Mouse (Mus musculus) ovary, postnatal 10 days (tissue): ENCODE data around the gene Ccdc60.

ENCODE experiments used
- DNase-seq: peaks from one replicate; pipeline ENCODE4 v3.0.0; 2022; ENCODE audit warnings: low spot score

Gene Ccdc60

DNA sequence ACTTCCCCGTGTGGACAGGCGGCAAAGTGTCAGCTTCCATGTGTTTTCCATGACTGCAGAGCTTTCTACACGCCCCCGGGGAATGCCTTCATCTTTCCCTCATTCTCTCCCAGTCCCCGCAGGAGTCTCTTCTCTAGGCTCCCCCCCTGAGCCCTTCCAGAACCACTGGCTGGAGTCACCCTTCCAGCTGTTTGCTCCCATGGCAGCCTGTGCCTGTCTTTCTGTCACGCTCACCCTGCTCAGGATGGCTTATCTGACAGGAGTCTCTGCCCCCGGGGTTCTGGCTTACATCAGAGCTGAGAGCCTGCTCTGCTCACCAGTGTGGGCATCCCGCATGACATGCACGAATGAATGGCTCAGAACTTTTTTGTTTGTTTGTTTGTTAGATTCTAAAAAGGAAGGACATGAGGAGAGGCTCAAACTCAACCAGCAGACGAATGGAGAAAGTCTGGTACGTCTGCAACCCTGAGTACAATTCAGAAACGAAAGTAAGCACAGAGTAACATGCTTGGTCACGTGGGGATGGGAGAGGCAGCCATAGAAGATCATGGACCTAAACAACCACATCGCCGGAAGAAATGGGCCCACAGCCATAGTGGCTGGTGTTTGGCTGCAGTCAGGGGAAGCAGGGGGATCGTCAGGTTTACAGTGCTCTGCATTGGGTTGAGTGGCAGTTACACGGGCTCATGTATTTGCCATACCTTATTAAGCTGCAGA, 17.1 kb downstream of the Ccdc60 start:
- no peak for DNase-seq

DNA sequence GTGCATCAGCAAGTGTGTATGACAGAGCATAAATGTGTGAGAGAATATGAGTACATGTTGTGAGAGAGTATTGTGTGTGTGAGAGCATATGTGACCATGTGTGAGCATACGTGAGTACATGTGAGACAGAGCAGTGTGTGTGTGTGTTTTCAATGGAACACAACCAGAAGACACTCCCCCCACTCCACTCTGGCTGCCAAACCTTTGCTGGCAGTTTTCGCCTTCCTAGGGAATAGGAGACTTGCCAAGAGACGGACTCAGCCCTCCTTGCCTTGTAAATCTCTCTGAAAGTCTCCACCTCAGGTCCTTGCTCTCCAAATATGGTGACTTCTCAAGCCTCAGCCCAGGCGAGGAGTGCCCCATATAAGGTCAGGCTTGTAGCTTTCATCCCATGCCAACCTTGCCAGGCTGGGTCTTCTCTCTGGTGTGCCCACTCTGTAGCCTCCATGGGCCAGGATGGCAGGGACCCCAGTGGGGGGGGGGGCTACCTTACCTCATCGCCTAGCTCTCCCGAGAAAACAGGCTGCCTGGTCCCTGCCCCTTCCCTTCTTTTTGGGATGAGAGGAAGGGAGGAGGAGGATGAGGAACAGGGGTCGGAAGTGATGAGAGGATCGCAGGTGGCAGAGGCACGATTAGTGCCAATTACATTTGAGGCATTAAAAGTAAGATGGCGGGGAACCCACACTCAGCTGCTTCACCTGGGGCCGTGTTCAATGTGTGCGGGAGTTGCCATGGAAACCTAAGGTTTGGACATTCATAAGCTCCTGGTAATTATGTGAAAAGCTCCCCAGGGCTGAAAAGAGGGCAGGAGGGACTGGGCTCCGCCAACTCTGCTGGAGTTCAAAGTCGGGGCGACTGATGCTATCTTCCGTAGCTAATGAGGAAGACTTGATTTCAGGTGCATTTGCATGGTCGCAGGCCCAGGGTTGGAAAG, 19.3 kb downstream of the Ccdc60 start:
- no peak for DNase-seq

- DNase-seq, result no peak
These were observed 26.1 kb downstream of the Ccdc60 start for GRCm38 (mm10) chr5:116262689-116263088.

DNA sequence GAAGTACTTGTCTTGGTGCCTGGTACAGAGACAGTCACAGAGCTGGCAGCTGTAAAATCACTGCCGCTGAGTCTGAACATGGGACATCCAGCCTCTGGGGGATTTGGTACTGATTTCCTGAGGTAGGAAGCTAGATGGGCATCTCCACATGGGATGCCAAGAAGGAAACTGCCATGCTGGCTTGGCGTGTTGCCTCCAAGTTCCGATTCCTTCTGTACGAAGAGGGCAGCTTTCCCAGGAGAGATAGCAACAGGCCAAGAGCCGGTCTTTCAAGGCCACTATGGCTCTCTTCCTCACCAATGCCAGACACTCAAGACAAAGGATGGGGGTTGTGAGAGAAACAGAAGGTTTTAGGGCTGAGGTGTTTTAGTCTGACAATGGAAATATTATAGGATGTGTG, 26.8 kb downstream of the Ccdc60 start:
- no peak for DNase-seq

GRCm38 (mm10) chr5:116260356-116260755, 28.4 kb downstream of the Ccdc60 start:
- DNase-seq, result no peak

DNA sequence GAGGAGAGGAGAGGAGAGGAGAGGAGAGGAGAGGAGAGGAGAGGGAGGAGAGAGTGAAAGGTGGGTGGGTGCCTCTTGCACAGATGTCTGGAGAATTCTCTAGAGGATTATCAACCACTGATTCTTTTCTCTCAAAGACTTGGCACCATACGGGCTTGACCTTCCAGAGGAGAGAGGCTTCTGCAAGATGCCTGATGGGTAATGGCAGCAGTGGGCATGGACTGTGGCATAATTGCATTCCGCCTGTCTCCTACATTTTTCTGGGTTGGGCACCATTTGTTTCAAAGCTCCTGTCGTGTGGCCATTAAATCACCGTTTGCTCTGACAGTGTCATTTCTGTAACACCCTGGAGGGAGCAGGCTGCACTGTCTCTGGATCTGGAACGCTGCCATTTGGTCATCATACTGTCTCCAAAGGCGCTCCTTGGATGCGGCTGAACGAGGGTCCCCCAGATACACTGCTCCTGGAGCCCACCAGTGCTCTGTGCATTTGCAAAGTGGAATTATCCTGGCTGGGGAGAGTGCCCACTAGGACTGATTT, 30.4 kb downstream of the Ccdc60 start:
- DNase-seq, result no peak

DNA sequence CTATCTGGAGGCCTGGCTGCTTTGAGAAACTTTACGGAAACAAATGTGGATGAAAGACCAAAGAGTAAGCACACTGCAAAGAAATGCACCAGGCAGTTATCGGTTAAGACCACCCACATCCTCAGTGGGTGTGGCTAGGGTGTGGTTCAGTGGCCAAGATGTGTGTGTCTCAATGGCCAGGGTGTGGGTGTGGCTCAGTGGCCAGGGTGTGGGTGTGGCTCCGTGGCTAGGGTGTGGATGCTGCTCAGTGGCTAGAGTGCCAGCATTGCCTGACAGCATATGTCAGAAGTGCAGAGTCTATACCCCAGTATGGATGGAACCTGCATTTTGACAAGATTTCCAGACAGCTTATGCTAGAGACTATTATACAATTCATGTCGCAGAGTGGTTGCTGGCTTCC, 34.9 kb downstream of the Ccdc60 start:
- no peak for DNase-seq

DNA sequence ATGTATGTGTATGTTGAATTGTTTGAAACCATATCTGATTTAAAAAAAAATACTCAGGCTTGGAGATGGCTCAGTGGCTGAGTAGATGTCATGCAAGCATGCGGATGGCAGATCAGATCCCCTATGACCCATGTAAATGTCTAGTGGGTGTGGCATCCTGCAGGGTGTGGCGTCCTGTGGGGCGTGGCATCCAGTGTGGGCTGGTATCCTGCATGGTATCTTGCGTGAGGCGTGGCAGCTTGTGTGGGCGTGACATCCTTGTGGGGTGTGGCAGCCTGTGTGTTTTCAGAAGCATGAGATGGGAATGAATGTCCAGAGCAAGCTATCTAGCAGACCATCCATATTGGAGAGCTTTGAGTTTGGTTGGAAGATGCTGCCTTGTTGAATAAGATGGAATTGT, 36.6 kb downstream of the Ccdc60 start:
- DNase-seq, result no peak

- DNase-seq, result no peak
These were observed 42.1 kb downstream of the Ccdc60 start for GRCm38 (mm10) chr5:116246642-116247041.

- DNase-seq, result no peak
These were observed 44.3 kb downstream of the Ccdc60 start for GRCm38 (mm10) chr5:116244476-116244875.

GRCm38 (mm10) chr5:116243622-116244021, 45.2 kb downstream of the Ccdc60 start:
- no peak for DNase-seq

- no peak for DNase-seq
These were observed 56.7 kb downstream of the Ccdc60 start for GRCm38 (mm10) chr5:116231841-116232643.

DNA sequence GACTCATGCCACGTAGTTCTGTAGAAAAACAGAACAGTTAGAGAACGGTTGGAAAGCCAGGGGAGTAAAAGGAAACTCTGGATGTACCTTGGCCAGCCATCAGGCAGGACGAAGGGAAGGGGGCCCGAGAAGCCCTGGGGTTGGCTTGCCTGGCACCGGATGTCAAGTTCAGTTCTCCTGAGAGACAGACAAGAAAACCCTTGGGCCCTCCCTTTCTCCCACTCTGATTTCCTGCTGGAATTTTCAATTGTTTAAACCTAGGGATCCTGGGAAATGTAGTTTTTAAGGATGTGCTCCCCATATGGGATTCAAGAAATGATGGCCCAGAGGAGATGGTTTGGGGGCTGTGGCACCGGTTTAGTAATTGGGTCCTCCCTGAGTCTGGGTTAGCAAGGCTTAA, 60.4 kb downstream of the Ccdc60 start:
- DNase-seq, result no peak

- DNase-seq, result no peak
These were observed 64.8 kb downstream of the Ccdc60 start for GRCm38 (mm10) chr5:116224023-116224422.

DNA sequence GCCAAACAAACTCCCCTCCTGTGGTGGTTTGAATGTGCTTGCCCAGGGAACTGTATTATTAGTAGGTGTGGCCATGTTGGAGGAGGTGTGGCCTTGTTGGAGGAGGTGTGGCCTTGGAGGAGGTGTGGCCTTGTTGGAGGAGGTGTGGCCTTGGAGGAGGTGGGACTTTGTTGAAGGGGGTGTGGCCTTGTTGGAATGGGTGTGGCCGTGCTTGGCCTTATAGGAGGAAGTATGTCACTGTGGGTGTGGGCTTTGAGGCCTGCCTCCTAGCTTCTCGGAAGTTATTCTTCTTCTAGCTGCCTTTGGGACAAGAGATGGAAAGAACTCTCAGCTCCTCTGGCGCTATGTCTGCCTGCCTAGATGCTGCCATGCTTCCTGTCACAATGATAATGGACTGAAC, 66.9 kb downstream of the Ccdc60 start:
- DNase-seq, result no peak

- no peak for DNase-seq
These were observed 69.5 kb downstream of the Ccdc60 start for GRCm38 (mm10) chr5:116219288-116219687.

GRCm38 (mm10) chr5:116212706-116213105, 76.1 kb downstream of the Ccdc60 start:
- no peak for DNase-seq

- no peak for DNase-seq
These were observed 79.2 kb downstream of the Ccdc60 start for GRCm38 (mm10) chr5:116209378-116210091.

DNA sequence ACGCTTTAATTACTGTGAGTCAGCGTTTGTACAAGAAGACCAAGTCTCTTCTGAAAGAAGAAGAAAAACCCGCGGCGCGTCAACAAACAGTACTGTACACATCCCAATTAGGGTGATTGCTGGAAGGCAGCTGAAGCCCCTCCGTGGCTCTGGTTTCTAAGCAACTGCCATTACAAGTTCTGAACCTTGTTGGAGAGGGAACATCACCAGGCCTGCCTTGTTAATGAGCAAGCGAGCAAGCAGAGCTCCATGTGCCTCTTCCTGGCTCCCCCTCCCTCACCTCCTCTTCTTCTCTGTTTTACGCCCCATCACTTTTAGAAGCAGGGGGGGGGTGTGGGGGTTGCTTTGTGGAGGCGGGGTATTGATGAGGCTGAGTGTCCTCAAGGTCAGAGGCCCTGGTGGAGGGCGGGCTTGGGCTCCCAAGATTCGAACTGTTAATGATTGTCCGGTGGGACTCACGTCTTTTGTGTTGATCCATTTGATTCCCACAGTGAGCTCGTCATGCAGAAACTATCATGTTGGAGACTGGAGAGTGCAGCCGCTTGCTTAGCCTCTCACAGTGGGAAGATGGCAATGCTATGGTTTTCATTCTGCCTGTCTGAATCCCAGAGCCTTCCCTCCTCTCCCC, 79.9 kb downstream of the Ccdc60 start:
- no peak for DNase-seq

DNA sequence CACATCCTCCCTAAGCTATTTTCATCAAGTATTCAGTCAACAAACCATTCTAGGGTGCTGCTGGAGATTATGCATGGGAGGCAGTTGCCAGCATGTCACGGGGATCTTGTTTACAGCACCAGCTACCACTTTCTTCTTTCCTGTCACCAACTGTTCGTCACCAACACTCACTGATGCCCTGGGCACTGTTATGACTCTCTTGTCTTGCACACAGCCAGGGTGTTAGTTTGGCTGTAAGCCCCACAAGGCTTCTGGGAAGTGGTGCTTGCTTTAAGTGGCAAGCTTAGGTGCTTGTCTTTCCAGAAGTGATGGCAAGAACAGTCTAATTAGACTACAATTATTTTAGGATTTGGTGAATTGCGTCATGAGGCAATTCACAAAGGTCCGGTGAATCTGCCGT, 86.1 kb downstream of the Ccdc60 start:
- DNase-seq, result no peak

DNA sequence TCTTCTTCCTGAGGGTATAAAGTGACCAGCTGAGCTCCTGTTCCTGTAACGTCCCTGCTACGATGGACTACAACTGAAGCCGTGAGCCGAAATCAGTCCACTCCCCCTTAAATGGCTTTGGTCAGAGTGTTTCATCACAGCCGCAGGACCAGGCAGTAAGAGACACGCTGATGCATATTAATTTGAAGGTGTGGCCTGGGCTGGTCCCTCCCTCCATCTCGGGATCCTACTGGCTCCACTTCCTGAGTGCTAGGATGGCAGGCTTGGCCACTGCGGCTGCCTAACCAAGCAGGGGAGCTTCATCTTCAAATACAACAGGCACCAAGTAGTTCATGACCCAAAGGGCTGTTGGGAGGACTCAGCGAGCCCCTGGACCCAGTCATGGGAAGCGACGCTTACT, 94.3 kb downstream of the Ccdc60 start:
- no peak for DNase-seq
